In genomic region chr4:136178475-136178921, GRCm38 (mm10) we compare ENCODE assay signal across 8 mouse cellular contexts. TPM values are rescaled to one million over a fixed set of nuclear protein-coding genes. Genes with fewer than 3 reads are reported as not detected.
DNase-seq lines count a peak whose midpoint lies in the region; ATAC-seq and TF ChIP-seq lines count a peak whose summit lies in the region.

No protein-coding gene starts in this region.

- ATAC-seq in heart, embryonic 14.5 days (ENCODE audit: insufficient number of reproducible peaks, insufficient read depth, low FRiP score, low read depth), result no peak
- ATAC-seq in embryonic facial prominence, embryonic 14.5 days (ENCODE audit: low read depth), result no peak
- ATAC-seq in liver, embryonic 16.5 days (ENCODE audit: low read depth), result no peak

- H3ac ChIP-seq in C2C12 (ENCODE audit: control insufficient read depth, insufficient read length, low read depth), result no peak overlapping the region

- no peaks in the 10 kb centered on the region for H3K36me3 ChIP-seq in heart, embryonic 14.5 days (ENCODE audit: control insufficient read depth, insufficient read depth, low read length)
- peaks cover 39% of the 10 kb centered on the region for H3K36me3 ChIP-seq in C2C12 (ENCODE audit: control insufficient read depth, insufficient read depth)
- no peaks in the 10 kb centered on the region for H3K36me3 ChIP-seq in embryonic facial prominence, embryonic 14.5 days (ENCODE audit: control insufficient read depth, insufficient read depth, low read length)
- peaks cover 53% of the 10 kb centered on the region for H3K36me3 ChIP-seq in liver, embryonic 16.5 days (ENCODE audit: control insufficient read depth, insufficient read depth)

- peak overlapping the region; percentile 33 to 59 for H3K27ac ChIP-seq in heart, embryonic 14.5 days (replicated peaks in 1 of 2; ENCODE audit: control insufficient read depth in 1 of 2, insufficient read depth in 1 of 2, low read depth in 2 of 2, low read length in 2 of 2)
- H3K27ac ChIP-seq in embryonic facial prominence, embryonic 14.5 days (replicated peaks; ENCODE audit: low read depth, low read length), result peak overlapping the region; percentile 44; the same call in 1 of the 2 replicates
- H3K27ac ChIP-seq in liver, embryonic 16.5 days (ENCODE audit: low read length), result peak overlapping the region; percentile 99

- WGBS in heart, embryonic 14.5 days, result 74% methylated on average over 12 of the region's 12 CpGs
- 79% methylated on average over 12 of the region's 12 CpGs for WGBS in embryonic facial prominence, embryonic 14.5 days
- WGBS in liver, embryonic 16.5 days (ENCODE audit: insufficient replicate concordance), result 19% methylated on average over 12 of the region's 12 CpGs

- H3K4me1 ChIP-seq in heart, embryonic 14.5 days (ENCODE audit: control insufficient read depth in 2 of 2, insufficient read depth in 2 of 2, low read length in 2 of 2), result peaks cover 33 to 51% of the 10 kb centered on the region in 2 experiments
- H3K4me1 ChIP-seq in embryonic facial prominence, embryonic 14.5 days (ENCODE audit: control insufficient read depth, insufficient read depth, low read length), result peaks cover 36% of the 10 kb centered on the region
- peaks cover 81% of the 10 kb centered on the region for H3K4me1 ChIP-seq in liver, embryonic 16.5 days (ENCODE audit: control insufficient read depth, low read depth, low read length)

- H3K27me3 ChIP-seq in heart, embryonic 14.5 days (ENCODE audit: control insufficient read depth, insufficient read depth, low read length), result no peaks in the 10 kb centered on the region
- no peaks in the 10 kb centered on the region for H3K27me3 ChIP-seq in C2C12 (ENCODE audit: control insufficient read depth, insufficient read depth, insufficient read length)
- no peaks in the 10 kb centered on the region for H3K27me3 ChIP-seq in embryonic facial prominence, embryonic 14.5 days (replicated peaks; ENCODE audit: control insufficient read depth, insufficient read depth, low read length)
- H3K27me3 ChIP-seq in liver, embryonic 16.5 days (ENCODE audit: control insufficient read depth, insufficient read depth, low read depth, low read length), result no peaks in the 10 kb centered on the region

- H3K79me2 ChIP-seq in C2C12 (ENCODE audit: control insufficient read depth, insufficient read depth), result peaks cover 63% of the 10 kb centered on the region

- no peak for TF ChIP-seq CTCF in C2C12 (IDR thresholded peaks at IDR 0.05; ENCODE audit: control insufficient read depth, insufficient read depth, insufficient read length)

- DNase-seq in heart, adult 9 months (ENCODE audit: low spot score in 2 of 2), result no peak
- DNase-seq in embryonic facial prominence, embryonic 14.5 days (ENCODE audit: low spot score), result no peak
- no peak for DNase-seq in yolk sac, embryonic 10.5 days (ENCODE audit: low spot score)
- no peak for DNase-seq in left cerebral cortex, postnatal 4 days
- DNase-seq in layer of hippocampus, postnatal 36 days, result no peak

- no peak overlapping the region for H3K4me2 ChIP-seq in heart, embryonic 14.5 days (ENCODE audit: low read length)
- no peak overlapping the region for H3K4me2 ChIP-seq in embryonic facial prominence, embryonic 14.5 days (ENCODE audit: low read depth, low read length)
- peak overlapping the region; percentile 85 for H3K4me2 ChIP-seq in liver, embryonic 16.5 days (ENCODE audit: low read depth, low read length)

- no peaks in the 10 kb centered on the region for H3K9me3 ChIP-seq in heart, embryonic 14.5 days (ENCODE audit: control insufficient read depth, low read length)
- no peaks in the 10 kb centered on the region for H3K9me3 ChIP-seq in embryonic facial prominence, embryonic 14.5 days (ENCODE audit: control insufficient read depth, low read length)
- no peaks in the 10 kb centered on the region for H3K9me3 ChIP-seq in liver, embryonic 16.5 days (replicated peaks; ENCODE audit: control insufficient read depth, low read length)

- peaks cover 35% of the 10 kb centered on the region for H3K79me3 ChIP-seq in C2C12 (ENCODE audit: low read depth)

- intact Hi-C loops in left cerebral cortex, postnatal 4 days (cut with DNase I), result no loop called here

- no peak overlapping the region; the same call in 1 of the 2 replicates for H3K9ac ChIP-seq in heart, embryonic 14.5 days (ENCODE audit: low read length)
- no peak overlapping the region for H3K9ac ChIP-seq in embryonic facial prominence, embryonic 14.5 days (ENCODE audit: low read depth, low read length)
- H3K9ac ChIP-seq in liver, embryonic 16.5 days (ENCODE audit: low read depth, low read length), result peak overlapping the region; percentile 99

- no peak overlapping the region for H3K4me3 ChIP-seq in heart, embryonic 14.5 days (ENCODE audit: control insufficient read depth in 1 of 2, insufficient read depth in 1 of 2, low read depth in 1 of 2, low read length in 2 of 2)
- H3K4me3 ChIP-seq in C2C12 (ENCODE audit: insufficient read depth, poor library complexity, severe bottlenecking), result no peak overlapping the region
- H3K4me3 ChIP-seq in embryonic facial prominence, embryonic 14.5 days (ENCODE audit: low read depth, low read length), result no peak overlapping the region
- peak overlapping the region; percentile 92 for H3K4me3 ChIP-seq in liver, embryonic 16.5 days (ENCODE audit: low read depth, low read length)

TF ChIP-seq in C2C12, 6 proteins besides CTCF, POLR2A, EP300 and RAD21:
- no peak for TF ChIP-seq MYOG (IDR thresholded peaks at IDR 0.05; ENCODE audit: control insufficient read depth, extremely low read depth, insufficient read length)
- TF ChIP-seq CEBPB (IDR thresholded peaks at IDR 0.05; ENCODE audit: low read depth), result no peak
- no peak for TF ChIP-seq FOSL1 (IDR thresholded peaks at IDR 0.05; ENCODE audit: insufficient read depth, low read length, poor library complexity, severe bottlenecking)
- no peak for TF ChIP-seq MAX (IDR thresholded peaks at IDR 0.05)
- peak; percentile 38 for TF ChIP-seq MYOD1 (IDR thresholded peaks at IDR 0.05; ENCODE audit: control insufficient read depth, insufficient read length, low read depth)
- no peak for TF ChIP-seq USF1 (IDR thresholded peaks at IDR 0.05; ENCODE audit: low read depth)
TF ChIP-seq in C2C12: peak in this region for 1.

RNA-seq across cellular contexts. Expression of gene E2f2, which starts 6.3 kb away (rescaled TPM):
- polyA plus RNA-seq in heart, embryonic 14.5 days (2014; fragmentation: Nextera tagmentation; extraction: Ambion mirVana), result 2.5 and 3.1 TPM in 2 replicates
- polyA plus RNA-seq in C2C12 (2012; fragmentation: generic; extraction: Trizol), result 11.5 TPM
- 7.9 and 10.1 TPM in 2 replicates for polyA plus RNA-seq in embryonic facial prominence, embryonic 14.5 days (2014; fragmentation: Nextera tagmentation; extraction: Ambion mirVana)
- 83.5 and 93.6 TPM in 2 replicates for polyA plus RNA-seq in liver, embryonic 16.5 days (2015; fragmentation: Nextera tagmentation; extraction: Ambion mirVana)
- 1 to 10 TPM; 1.4 to 1.5 TPM for total RNA-seq in left cerebral cortex, postnatal 4 days (2021)
- total RNA-seq in layer of hippocampus, postnatal 36 days (2021), result under 1 TPM; 0.63 to 0.72 TPM

RNA-seq across cellular contexts. Expression of gene Asap3, which starts 27.7 kb away (rescaled TPM):
- polyA plus RNA-seq in heart, embryonic 14.5 days (2014; fragmentation: Nextera tagmentation; extraction: Ambion mirVana), result 1.3 and 1.5 TPM in 2 replicates
- polyA plus RNA-seq in C2C12 (2012; fragmentation: generic; extraction: Trizol), result 3.8 TPM
- 8.1 and 11.3 TPM in 2 replicates for polyA plus RNA-seq in embryonic facial prominence, embryonic 14.5 days (2014; fragmentation: Nextera tagmentation; extraction: Ambion mirVana)
- 2.2 and 3.0 TPM in 2 replicates for polyA plus RNA-seq in liver, embryonic 16.5 days (2015; fragmentation: Nextera tagmentation; extraction: Ambion mirVana)
- total RNA-seq in left cerebral cortex, postnatal 4 days (2021), result 1 to 10 TPM; 4.2 to 4.9 TPM
- 1 to 10 TPM; 3.1 to 3.2 TPM for total RNA-seq in layer of hippocampus, postnatal 36 days (2021)

RNA-seq across cellular contexts. Expression of gene Id3, which starts 35.2 kb away (rescaled TPM):
- polyA plus RNA-seq in heart, embryonic 14.5 days (2014; fragmentation: Nextera tagmentation; extraction: Ambion mirVana), result 247 and 296 TPM in 2 replicates
- polyA plus RNA-seq in C2C12 (2012; fragmentation: generic; extraction: Trizol), result 780 TPM
- polyA plus RNA-seq in embryonic facial prominence, embryonic 14.5 days (2014; fragmentation: Nextera tagmentation; extraction: Ambion mirVana), result 404 and 407 TPM in 2 replicates
- polyA plus RNA-seq in liver, embryonic 16.5 days (2015; fragmentation: Nextera tagmentation; extraction: Ambion mirVana), result 37.5 and 40.6 TPM in 2 replicates
- 10 to 100 TPM; 50.9 to 52.7 TPM for total RNA-seq in left cerebral cortex, postnatal 4 days (2021)
- 10 to 100 TPM; 35.4 to 42.4 TPM for total RNA-seq in layer of hippocampus, postnatal 36 days (2021)

Comparison
In these comparisons a context has a peak if more than half of its experiments do, and no peak if none do; other contexts are left out.
1. H3K27ac ChIP-seq: peak in every context shown above with its lines; median percentile 99 in liver, embryonic 16.5 days; 46 in heart, embryonic 14.5 days; 44 in embryonic facial prominence, embryonic 14.5 days.